Mouse (Mus musculus) liver, adult 2 months (tissue): ENCODE data around the gene Ssbp1. TPM values are rescaled to one million over a fixed set of nuclear protein-coding genes. Genes with fewer than 3 reads are reported as not detected.

ENCODE experiments used
- DNase-seq: peaks from one replicate; pipeline ENCODE4 v3.0.0-alpha.2; 2011; ENCODE audit warnings: low read depth, low spot score; ENCODE audit errors: extremely low read depth
- H3K27ac ChIP-seq: fragments of 200-500 bp; replicated peaks from 2 replicates; pipeline ENCODE4 v1.5.1; 2012; ENCODE audit warnings: low read depth, mild to moderate bottlenecking, control low read depth, inconsistent platforms, low read length; ENCODE audit not compliant: insufficient read depth
- H3K27me3 ChIP-seq: fragments of 200-500 bp; 2 replicates; pipeline ENCODE4 v1.6.1; 2012; ENCODE audit warnings: mild to moderate bottlenecking, moderate library complexity, low read length, inconsistent platforms; ENCODE audit not compliant: control insufficient read depth, insufficient read depth
- H3K36me3 ChIP-seq: fragments of 200-500 bp; 2 replicates; pipeline ENCODE4 v1.6.1; 2012; ENCODE audit warnings: low read length, inconsistent platforms; ENCODE audit not compliant: control insufficient read depth, insufficient read depth
- H3K4me1 ChIP-seq: fragments of 200-500 bp; 2 replicates; pipeline ENCODE4 v1.6.1; 2011; ENCODE audit warnings: low read length; ENCODE audit not compliant: control insufficient read depth, insufficient read depth
- H3K4me3 ChIP-seq: fragments of 200-500 bp; 2 replicates; pipeline ENCODE4 v1.5.1; 2011; ENCODE audit warnings: low read depth, mild to moderate bottlenecking, control low read depth, low read length, moderate library complexity; ENCODE audit not compliant: insufficient read depth
- H3K79me2 ChIP-seq: fragments of 200-500 bp; 2 replicates; pipeline ENCODE4 v1.6.1; 2012; ENCODE audit warnings: inconsistent platforms, mild to moderate bottlenecking, low read length, moderate library complexity; ENCODE audit not compliant: control insufficient read depth, insufficient read depth
- H3K9ac ChIP-seq: fragments of 200-500 bp; 2 replicates; pipeline ENCODE4 v1.6.1; 2012; ENCODE audit warnings: low read depth, mild to moderate bottlenecking, control low read depth, inconsistent platforms, low read length
- CTCF ChIP-seq: fragments of 200-500 bp; IDR thresholded peaks from 2 replicates; pipeline ENCODE4 v1.5.1; 2011; ENCODE audit warnings: low read depth, low read length, control low read depth
- POLR2A ChIP-seq: fragments of 200-500 bp; IDR thresholded peaks from 2 replicates; pipeline ENCODE4 v1.6.1; 2011; ENCODE audit warnings: low read length, control low read depth; ENCODE audit not compliant: insufficient read depth; ENCODE audit errors: extremely low read depth
- WGBS: fragments of 180-500 bp; shearing (Covaris S2); methylation state at CpG from one replicate; pipeline ENCODE4 v1.1.7; 2018; 5-methylcytosine and 5-hydroxymethylcytosine counted together
- polyA plus RNA-seq: library from polyadenylated mRNA; depleted of rRNA; stranded (reverse); fragments of >200 nt; gene quantifications from 2 replicates; pipeline ENCODE4 v1.2.3, GENCODE M21; 2012
- total RNA-seq: library from RNA; depleted of rRNA; stranded (reverse); fragments of >200 nt; gene quantifications from 2 replicates; pipeline ENCODE4 v1.2.3, GENCODE M21; 2014

Ssbp1 gene
- total and polyA plus RNA-seq, 2 experiments: 8.1 to 29.0 TPM

DNA sequence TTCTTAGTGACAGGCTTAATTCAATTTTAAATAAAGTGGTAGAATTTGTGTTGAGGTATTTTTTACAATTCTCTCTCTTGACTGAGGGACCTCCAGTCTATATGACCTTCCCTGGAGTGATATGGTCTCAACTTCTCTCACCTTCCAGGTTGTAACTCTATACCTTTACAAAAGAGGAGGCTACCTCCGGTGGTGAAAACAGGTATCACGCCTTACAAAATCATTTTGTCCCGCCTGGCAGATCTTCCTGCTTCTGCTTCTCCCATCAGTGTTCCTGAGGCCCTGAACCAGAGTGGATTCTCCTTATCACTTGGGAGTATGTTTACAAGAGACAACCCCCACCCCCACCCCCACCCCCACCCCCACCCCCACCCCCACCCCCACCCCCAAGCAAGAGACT lies 29.4 kb upstream of the Ssbp1 start:
- 0 out of 2 replicates have a peak, but pooled peaks cover 5% of the 10 kb centered on the region for H3K27me3 ChIP-seq
- no peak overlapping the region for H3K9ac ChIP-seq
- TF ChIP-seq CTCF (no peak; the same call in 1 of the 2 replicates), POLR2A (no peak)
- H3K79me2 ChIP-seq: no peaks in the 10 kb centered on the region
- no peak for DNase-seq
- H3K36me3 ChIP-seq: no peaks in the 10 kb centered on the region
- H3K27ac ChIP-seq: no peak overlapping the region
- H3K4me1 ChIP-seq: no peaks in the 10 kb centered on the region
- 19% methylated on average over 3 of the region's 3 CpGs for WGBS
- H3K4me3 ChIP-seq: no peak overlapping the region

DNA sequence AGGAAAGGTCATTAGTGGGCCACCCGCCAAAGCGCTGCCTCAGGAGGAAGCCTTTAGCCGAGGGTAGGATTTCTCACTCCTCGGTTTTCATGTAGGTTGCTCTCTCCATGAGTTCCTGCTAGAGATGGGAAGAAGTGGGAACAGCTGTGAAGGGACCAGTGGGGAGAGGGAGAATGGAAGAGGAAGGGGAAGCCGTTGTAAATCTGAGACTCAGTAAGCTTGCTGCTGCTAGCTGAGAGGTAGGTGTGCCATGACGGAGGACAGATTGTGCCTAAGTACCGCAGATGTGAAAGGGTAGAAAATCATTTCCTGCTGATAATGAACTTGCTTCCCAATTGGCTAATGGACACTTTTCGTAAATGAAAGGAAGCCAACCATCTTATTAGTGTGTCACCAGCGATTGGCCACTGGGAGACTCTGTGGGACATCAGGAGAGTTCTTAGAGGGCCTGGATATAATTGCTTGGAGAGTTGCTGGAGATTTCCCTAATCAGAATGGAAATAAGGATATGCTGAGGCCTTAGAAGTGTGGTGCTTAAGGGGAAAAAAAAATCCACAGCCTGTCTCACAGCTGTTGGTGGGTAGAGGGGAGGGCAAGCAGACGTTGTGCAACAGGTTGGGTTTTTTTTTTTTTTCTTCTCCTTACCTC lies 27.7 kb upstream of the Ssbp1 start:
- Histone ChIP-seq H3K27ac (no peak overlapping the region), H3K27me3 (0 out of 2 replicates have a peak, but pooled peaks cover 5% of the 10 kb centered on the region), H3K4me3 (no peak overlapping the region), H3K4me1 (no peaks in the 10 kb centered on the region), H3K9ac (no peak overlapping the region), H3K36me3 (no peaks in the 10 kb centered on the region), H3K79me2 (no peaks in the 10 kb centered on the region)
- no peak for TF ChIP-seq POLR2A
- TF ChIP-seq CTCF: no peak
- WGBS: 37% methylated on average over 10 of the region's 10 CpGs
- no peak for DNase-seq

DNA sequence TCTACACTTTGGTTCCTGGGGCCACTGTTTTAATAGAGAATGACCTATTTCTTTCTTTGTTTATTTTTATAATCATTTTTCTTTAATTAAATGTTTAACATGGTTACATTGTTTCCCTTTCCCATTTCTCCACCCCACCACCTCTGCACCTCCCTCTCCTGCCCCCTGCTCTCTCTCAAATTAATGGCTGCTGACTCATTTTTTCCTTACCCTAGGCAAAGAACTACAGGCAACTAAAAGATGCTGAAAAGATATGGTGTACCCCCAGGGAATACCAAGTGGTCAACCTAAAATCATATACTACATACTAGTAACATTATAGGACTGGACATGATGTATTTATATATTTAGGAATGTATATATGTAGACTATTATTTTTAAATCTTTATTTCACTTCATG lies 22.5 kb upstream of the Ssbp1 start:
- H3K36me3 ChIP-seq: no peaks in the 10 kb centered on the region
- DNase-seq: no peak
- H3K9ac ChIP-seq: no peak overlapping the region
- H3K4me1 ChIP-seq: no peaks in the 10 kb centered on the region
- H3K4me3 ChIP-seq: no peak overlapping the region
- H3K27me3 ChIP-seq: no peaks in the 10 kb centered on the region
- H3K79me2 ChIP-seq: no peaks in the 10 kb centered on the region
- TF ChIP-seq POLR2A (no peak), CTCF (no peak)
- H3K27ac ChIP-seq: no peak overlapping the region

DNA sequence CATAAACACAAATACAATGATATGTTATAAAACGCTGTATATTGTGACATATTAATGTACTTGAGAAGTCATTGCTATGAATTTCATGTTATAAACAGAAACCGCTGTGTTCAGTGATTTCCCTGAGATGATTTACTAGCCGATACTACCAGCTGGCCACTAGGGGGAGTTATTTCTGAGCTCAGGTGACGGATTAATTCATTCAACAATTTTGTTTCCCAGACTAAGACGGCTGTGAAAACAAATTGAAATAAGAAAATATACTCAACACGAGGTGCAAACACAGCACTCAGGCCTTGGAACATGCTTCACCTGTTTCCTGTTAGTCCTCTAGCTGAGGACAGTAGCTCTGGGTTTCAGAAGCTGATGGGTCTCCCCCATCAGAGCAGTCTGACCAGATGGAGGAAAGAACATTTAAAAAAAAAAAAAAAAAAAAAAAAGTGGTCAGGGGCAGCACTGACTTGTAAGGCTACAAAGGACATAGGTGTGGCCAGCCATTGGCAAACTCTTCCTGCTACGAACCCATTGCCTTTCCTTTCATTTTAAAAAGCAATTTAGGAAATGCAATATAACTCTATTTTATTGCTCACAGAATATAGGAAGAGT lies 16.6 kb upstream of the Ssbp1 start:
- WGBS: 26% methylated on average over 7 of the region's 7 CpGs
- no peak overlapping the region for H3K4me3 ChIP-seq
- no peaks in the 10 kb centered on the region for H3K27me3 ChIP-seq
- peak; percentile 14 for DNase-seq
- H3K9ac ChIP-seq: no peak overlapping the region
- no peak overlapping the region for H3K27ac ChIP-seq
- no peaks in the 10 kb centered on the region for H3K36me3 ChIP-seq
- TF ChIP-seq POLR2A: no peak
- peak; percentile 23; the same call in 1 of the 2 replicates for TF ChIP-seq CTCF
- H3K79me2 ChIP-seq: no peaks in the 10 kb centered on the region
- H3K4me1 ChIP-seq: no peaks in the 10 kb centered on the region

DNA sequence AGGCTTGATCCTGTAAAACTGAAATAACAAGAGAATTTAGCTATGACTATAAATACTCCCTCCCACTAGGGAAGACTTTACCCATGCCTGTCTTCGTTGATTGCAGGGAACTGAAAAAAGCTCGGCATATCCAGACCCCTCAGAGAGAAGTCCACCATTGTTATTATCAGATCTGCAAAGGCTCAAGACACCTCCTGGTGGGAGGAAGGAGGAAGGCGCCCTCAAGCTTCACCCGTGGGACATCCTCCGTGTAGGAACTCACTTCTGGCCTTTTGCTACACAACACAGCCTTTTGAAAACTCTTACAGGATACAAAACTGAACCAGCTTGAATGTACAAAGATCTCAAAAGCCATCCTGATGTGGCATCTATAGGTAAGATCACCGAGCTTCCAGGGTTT lies 5.4 kb upstream of the Ssbp1 start:
- no peaks in the 10 kb centered on the region for H3K79me2 ChIP-seq
- no peak for DNase-seq
- no peak overlapping the region for H3K4me3 ChIP-seq
- H3K27me3 ChIP-seq: no peaks in the 10 kb centered on the region
- no peak overlapping the region for H3K9ac ChIP-seq
- 60% methylated on average over 6 of the region's 6 CpGs for WGBS
- no peaks in the 10 kb centered on the region for H3K4me1 ChIP-seq
- no peak overlapping the region for H3K27ac ChIP-seq
- no peak for TF ChIP-seq POLR2A
- peak; percentile 35; the same call in 1 of the 2 replicates for TF ChIP-seq CTCF
- no peaks in the 10 kb centered on the region for H3K36me3 ChIP-seq

- Histone ChIP-seq H3K27me3 (no peaks in the 10 kb centered on the region), H3K9ac (peak overlapping the region; percentile 75), H3K79me2 (peaks cover 2% of the 10 kb centered on the region; the same call in 1 of the 2 replicates), H3K36me3 (peaks cover 28% of the 10 kb centered on the region), H3K27ac (peak overlapping the region; percentile 71), H3K4me1 (peaks cover 3% of the 10 kb centered on the region; the same call in 1 of the 2 replicates), H3K4me3 (peak overlapping the region; percentile 69)
- under 1% methylated on average over 7 of the region's 7 CpGs for WGBS
- no peak for DNase-seq
- TF ChIP-seq CTCF (no peak), POLR2A (no peak)
Measured at GRCm38 (mm10) chr6:40471720-40472010, 513 bp downstream of the Ssbp1 start.
